Mouse (Mus musculus): ENCODE data around the gene 4931440F15Rik. TPM values are rescaled to one million over a fixed set of nuclear protein-coding genes. Genes with fewer than 3 reads are reported as not detected.
A peak's percentile ranks its signal among the peaks of the same experiment; 100 is the strongest.

The 4931440F15Rik gene
- polyA plus RNA-seq, 1 experiment from 2014 or later: 0.44 TPM

DNA sequence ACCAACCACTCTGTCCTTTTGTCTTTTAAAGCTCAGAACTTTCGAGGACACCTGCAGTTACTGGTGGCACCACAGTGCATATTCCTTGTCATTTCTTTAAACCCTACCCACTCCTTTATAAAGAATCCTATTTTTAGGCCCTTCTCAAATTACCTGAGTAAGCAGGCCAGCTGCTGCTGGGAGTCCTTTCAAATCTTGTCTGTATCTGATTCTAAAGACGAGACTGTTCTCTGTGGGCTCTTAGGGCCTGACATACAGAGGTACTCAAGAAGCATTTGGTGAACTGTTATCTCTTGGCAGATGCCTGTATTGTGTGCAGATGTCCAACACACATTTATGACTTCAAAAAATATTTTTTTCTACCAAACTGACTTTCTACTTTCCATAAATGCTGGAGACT lies 31.0 kb downstream of the 4931440F15Rik start:
- Histone ChIP-seq H3K4me2 (replicated peaks) (no peak overlapping the region), H3K4me1 (replicated peaks) (no peaks in the 10 kb centered on the region), H3K9me3 (no peaks in the 10 kb centered on the region), H3K9ac (replicated peaks) (no peak overlapping the region), H3K27ac (no peak overlapping the region), H3K36me3 (0 out of 2 replicates have a peak, but pooled peaks cover 4% of the 10 kb centered on the region), H3K4me3 (replicated peaks) (no peak overlapping the region), H3K27me3 (no peaks in the 10 kb centered on the region)
- 66% methylated on average over 2 of the region's 2 CpGs for WGBS
- ATAC-seq: no peak

DNA sequence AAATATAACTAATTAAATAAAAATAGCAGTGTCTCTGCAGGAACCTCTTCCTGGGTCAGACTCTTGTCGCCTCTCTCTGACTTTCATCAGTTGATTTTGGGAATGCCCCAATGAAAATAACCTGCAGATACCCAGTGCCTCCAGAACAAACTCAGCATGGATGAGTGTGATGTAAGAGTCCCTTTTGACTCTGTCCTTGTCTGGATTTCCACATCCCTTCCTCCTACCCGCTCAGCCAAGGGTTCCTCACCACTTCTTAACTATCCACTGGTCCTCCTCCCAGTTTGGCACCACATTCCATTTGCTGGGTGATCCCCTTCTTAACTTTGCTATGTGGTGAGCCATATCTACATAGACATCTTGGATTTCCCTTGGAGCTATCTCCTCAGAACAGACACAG lies 34.7 kb downstream of the 4931440F15Rik start:
- Histone ChIP-seq H3K36me3 (0 out of 2 replicates have a peak, but pooled peaks cover 4% of the 10 kb centered on the region), H3K9ac (replicated peaks) (no peak overlapping the region), H3K4me2 (replicated peaks) (no peak overlapping the region), H3K9me3 (no peaks in the 10 kb centered on the region), H3K27ac (no peak overlapping the region), H3K4me3 (replicated peaks) (no peak overlapping the region), H3K4me1 (replicated peaks) (peaks cover 14% of the 10 kb centered on the region), H3K27me3 (no peaks in the 10 kb centered on the region)
- 96% methylated on average over 2 of the region's 2 CpGs for WGBS
- ATAC-seq: no peak

DNA sequence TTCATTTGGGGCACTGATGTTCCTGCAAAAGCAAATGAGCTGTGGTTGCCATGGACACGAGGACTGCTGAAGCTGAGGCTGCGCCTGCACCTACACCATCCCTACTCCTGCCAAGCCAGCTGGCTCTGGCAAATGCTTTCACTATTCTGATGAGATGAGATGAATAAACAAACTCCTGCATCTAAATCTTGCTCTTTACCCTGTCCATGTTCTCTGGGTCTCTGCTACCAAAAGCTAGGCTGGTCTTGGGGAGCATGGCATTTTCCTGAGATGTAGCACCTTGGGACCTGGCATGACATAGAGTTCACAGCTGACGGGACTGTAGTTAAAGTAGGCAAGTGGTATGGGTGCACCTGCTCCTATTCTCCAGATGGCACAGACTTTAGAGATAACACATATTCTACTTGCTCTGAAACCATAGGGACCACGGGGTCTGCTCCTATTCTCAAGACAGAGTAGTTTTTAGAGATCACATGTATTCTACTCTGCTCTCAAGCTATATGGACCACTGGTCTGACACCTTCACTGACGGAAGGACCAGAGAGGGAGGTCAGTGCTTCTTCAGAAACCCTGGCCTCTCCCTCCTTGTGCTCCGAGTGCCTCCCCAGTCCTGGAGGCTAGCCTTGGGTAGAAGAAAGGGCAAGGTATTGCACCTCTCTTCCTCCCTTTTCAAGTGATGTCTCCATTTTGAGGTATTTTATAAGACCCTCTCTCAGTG lies 36.4 kb downstream of the 4931440F15Rik start:
- 0 out of 2 replicates have a peak, but pooled peaks cover 4% of the 10 kb centered on the region for H3K36me3 ChIP-seq
- no peak overlapping the region for H3K9ac ChIP-seq (replicated peaks)
- H3K4me1 ChIP-seq (replicated peaks): peaks cover 14% of the 10 kb centered on the region
- 71% methylated on average over 6 of the region's 6 CpGs for WGBS
- H3K9me3 ChIP-seq: no peaks in the 10 kb centered on the region
- no peak overlapping the region for H3K27ac ChIP-seq
- H3K27me3 ChIP-seq: no peaks in the 10 kb centered on the region
- no peak overlapping the region for H3K4me3 ChIP-seq (replicated peaks)
- no peak overlapping the region for H3K4me2 ChIP-seq (replicated peaks)
- peak; percentile 92 for ATAC-seq

DNA sequence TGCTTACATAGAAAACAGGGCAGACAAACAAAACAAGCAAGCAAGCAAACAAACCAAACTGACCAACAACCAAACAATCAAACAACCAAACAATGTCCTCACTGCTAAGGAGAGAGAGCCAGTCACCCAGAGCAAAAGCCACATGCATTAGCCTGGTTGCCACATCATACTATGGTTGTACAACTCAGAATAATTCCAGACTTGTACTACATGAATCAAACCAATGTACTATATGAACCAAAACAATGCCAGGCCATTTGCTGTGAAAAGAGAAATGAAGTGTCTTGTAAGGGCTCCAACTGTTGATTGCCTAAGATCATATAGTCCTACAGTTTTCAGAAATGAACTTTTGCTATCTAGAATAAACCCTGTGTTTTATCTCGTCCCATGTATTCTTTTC lies 37.0 kb downstream of the 4931440F15Rik start:
- 34% methylated on average over 1 of the region's 1 CpGs for WGBS
- 0 out of 2 replicates have a peak, but pooled peaks have one; percentile 25 for ATAC-seq

DNA sequence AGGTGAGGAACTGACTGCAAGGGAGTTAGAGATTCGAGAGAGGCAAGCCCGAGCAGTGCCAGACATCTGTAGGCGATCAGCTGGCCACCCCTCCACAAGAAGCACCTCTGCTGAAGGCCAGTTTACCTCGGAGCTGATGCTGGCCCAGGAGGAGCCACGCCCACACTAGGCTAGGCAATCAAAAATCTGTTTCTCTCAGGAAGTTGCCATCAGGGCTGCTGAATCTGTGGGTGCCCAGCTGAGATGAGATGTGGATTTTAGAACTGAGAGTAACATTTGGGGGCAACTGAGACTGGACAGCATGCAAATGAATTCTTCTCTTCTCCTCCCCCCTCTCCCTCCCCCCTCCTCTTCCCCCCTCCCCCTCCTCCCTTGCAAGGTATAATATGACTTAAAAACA lies 38.0 kb downstream of the 4931440F15Rik start:
- no peak overlapping the region for H3K4me2 ChIP-seq (replicated peaks)
- H3K4me1 ChIP-seq (replicated peaks): peaks cover 14% of the 10 kb centered on the region
- H3K27me3 ChIP-seq: no peaks in the 10 kb centered on the region
- ATAC-seq: no peak
- no peak overlapping the region for H3K4me3 ChIP-seq (replicated peaks)
- 0 out of 2 replicates have a peak, but pooled peaks cover 4% of the 10 kb centered on the region for H3K36me3 ChIP-seq
- H3K27ac ChIP-seq: no peak overlapping the region
- no peak overlapping the region for H3K9ac ChIP-seq (replicated peaks)
- WGBS: 23% methylated on average over 5 of the region's 5 CpGs
- H3K9me3 ChIP-seq: no peaks in the 10 kb centered on the region

More for the DNA sequence above, 37.0 kb downstream of the 4931440F15Rik start:
- H3K4me3 ChIP-seq (replicated peaks): no peak overlapping the region
- H3K27me3 ChIP-seq: no peaks in the 10 kb centered on the region
- H3K4me1 ChIP-seq (replicated peaks): peaks cover 14% of the 10 kb centered on the region
- H3K36me3 ChIP-seq: 0 out of 2 replicates have a peak, but pooled peaks cover 4% of the 10 kb centered on the region
- H3K9me3 ChIP-seq: no peaks in the 10 kb centered on the region
- no peak overlapping the region for H3K4me2 ChIP-seq (replicated peaks)
- no peak overlapping the region for H3K9ac ChIP-seq (replicated peaks)
- H3K27ac ChIP-seq: no peak overlapping the region

DNA sequence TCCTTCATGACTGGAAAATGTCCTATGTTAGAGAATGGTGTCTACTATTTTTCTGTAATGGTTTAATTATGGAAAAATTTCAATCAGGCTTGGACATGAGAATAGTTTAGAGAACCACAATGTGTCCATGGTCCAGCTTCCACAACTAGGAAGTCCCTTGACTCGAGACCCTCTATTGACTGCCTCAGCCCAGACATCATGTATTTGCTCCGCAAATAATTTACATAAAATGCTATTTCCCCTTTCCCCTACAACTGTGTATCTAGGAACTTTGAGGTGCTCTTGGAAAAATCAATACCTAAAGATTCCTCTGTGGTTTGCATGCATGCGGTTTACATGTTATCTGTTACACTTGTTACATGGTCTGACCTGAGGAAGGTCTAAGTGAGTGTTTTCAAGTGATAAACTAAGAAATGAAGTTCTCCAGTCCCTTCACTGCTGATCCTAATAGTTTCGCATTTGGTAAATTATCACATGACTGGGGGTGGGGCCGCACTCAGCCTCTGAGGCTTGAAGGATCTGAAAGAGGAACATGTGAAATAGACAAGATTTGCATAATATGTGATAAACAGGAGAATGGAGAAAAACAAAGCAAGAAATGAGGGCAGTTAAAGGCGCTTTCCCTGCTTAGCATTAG lies 38.8 kb downstream of the 4931440F15Rik start:
- ATAC-seq: no peak
- Histone ChIP-seq H3K4me1 (replicated peaks) (peaks cover 14% of the 10 kb centered on the region), H3K27me3 (no peaks in the 10 kb centered on the region), H3K9me3 (no peaks in the 10 kb centered on the region), H3K9ac (replicated peaks) (no peak overlapping the region), H3K27ac (no peak overlapping the region), H3K4me3 (replicated peaks) (no peak overlapping the region), H3K4me2 (replicated peaks) (no peak overlapping the region), H3K36me3 (0 out of 2 replicates have a peak, but pooled peaks cover 3% of the 10 kb centered on the region)
- 91% methylated on average over 6 of the region's 6 CpGs for WGBS

DNA sequence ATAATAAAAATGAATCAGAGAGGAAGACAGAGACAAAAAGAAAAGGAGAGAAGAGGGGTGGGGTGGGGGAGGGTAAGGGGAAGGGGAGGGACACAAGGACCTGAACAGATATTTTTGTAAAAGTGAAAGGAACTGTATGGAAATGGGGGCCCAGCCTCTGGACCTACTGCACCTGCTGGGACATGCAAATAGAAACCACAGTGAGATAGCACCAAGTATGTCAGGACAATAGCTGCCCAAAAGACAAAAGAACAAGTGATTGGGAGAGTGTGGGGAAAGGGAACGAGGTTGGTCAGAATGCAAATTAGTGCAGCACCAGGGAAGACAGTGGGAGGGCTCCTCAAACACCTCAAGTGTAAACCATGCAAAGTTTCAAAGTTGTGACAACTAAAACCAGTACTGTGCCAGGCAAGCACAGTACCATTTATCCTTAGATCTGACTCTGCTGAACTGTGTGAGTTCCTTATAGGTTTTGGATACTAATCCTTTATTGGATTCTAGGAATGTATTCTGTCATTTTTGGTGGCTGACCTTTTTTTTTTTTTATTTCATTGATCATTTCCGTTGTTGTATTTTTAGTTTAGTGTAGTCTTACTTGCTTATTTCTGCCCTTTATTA lies 46.0 kb downstream of the 4931440F15Rik start:
- Histone ChIP-seq H3K36me3 (no peaks in the 10 kb centered on the region), H3K4me1 (replicated peaks) (peaks cover 6% of the 10 kb centered on the region), H3K9me3 (no peaks in the 10 kb centered on the region), H3K4me3 (replicated peaks) (no peak overlapping the region), H3K9ac (replicated peaks) (no peak overlapping the region), H3K27ac (no peak overlapping the region), H3K4me2 (replicated peaks) (no peak overlapping the region), H3K27me3 (no peaks in the 10 kb centered on the region)
- WGBS: 26% methylated on average over 2 of the region's 2 CpGs
- no peak for ATAC-seq

DNA sequence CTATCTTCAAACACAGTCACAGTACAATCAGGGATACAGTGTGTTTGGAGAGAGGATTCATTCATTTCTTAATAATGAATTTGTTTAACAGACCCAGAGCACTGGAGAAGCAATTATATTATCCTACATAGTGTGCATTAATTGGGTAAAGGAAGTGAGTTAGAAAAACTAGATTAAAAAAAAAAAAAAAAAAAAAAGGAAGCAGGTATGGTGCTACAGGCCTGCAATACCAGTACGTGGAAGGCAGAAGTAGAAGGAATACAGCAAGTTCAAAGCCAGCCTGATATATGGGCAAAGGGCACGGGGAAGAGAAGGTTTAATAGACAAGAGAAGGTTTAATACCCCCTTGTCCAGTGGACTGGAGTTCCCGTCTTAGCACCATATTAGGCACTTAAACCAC lies 46.5 kb downstream of the 4931440F15Rik start:
- H3K4me1 ChIP-seq (replicated peaks): peaks cover 12% of the 10 kb centered on the region
- H3K4me3 ChIP-seq (replicated peaks): no peak overlapping the region
- H3K9me3 ChIP-seq: no peaks in the 10 kb centered on the region
- no peaks in the 10 kb centered on the region for H3K36me3 ChIP-seq
- no peak overlapping the region for H3K27ac ChIP-seq
- no peak overlapping the region for H3K9ac ChIP-seq (replicated peaks)
- no peak for ATAC-seq
- H3K27me3 ChIP-seq: no peaks in the 10 kb centered on the region
- 67% methylated on average over 3 of the region's 3 CpGs for WGBS
- no peak overlapping the region for H3K4me2 ChIP-seq (replicated peaks)

DNA sequence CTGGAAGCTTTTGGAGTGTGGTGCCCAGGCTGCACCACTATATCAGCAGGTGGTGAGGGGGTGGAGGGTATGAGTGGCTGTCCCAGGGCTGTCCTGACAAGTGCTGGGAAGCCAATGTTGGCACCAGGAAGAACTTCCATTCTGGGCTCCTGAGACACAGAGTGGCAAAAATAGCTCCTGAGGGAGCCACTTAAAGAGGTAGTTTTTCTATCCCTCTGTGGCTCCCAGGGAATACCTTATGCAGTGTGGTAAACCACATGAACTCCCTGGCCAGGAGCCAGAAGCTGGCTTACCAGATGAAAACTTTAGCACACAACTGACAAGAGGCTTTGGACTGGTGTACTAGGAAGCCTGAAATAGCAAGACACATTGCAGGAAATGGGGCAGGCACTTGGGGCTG lies 47.5 kb downstream of the 4931440F15Rik start:
- H3K9me3 ChIP-seq: no peaks in the 10 kb centered on the region
- no peak overlapping the region for H3K9ac ChIP-seq (replicated peaks)
- H3K4me2 ChIP-seq (replicated peaks): no peak overlapping the region
- no peak overlapping the region for H3K27ac ChIP-seq
- H3K36me3 ChIP-seq: no peaks in the 10 kb centered on the region
- H3K4me1 ChIP-seq (replicated peaks): peaks cover 14% of the 10 kb centered on the region
- H3K27me3 ChIP-seq: no peaks in the 10 kb centered on the region
- no peak overlapping the region for H3K4me3 ChIP-seq (replicated peaks)
- ATAC-seq: no peak

DNA sequence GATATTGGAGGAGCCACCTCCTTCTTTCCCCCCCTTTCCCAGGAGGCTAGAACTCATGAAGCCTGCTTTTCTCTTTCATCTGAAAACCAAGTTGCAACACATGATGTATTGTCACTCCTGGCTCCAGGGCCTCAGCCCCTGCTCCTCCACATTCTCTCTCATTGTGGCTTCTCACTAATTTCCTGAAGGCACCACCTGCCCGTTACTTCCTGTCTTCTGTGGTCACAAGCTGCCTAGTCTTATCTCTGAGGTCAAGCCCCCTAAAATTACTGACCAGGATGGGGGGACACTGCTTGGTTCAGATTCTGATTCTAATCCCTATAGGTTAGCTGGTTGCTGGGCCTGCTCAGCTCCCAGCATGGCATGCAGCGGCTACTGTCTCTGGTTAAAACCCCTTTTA lies 50.7 kb downstream of the 4931440F15Rik start:
- Histone ChIP-seq H3K27ac (peak overlapping the region; percentile 62), H3K27me3 (no peaks in the 10 kb centered on the region), H3K4me3 (replicated peaks) (no peak overlapping the region), H3K9me3 (no peaks in the 10 kb centered on the region), H3K9ac (replicated peaks) (0 out of 2 replicates have a peak overlapping the region, but pooled peaks have one; percentile 15), H3K36me3 (no peaks in the 10 kb centered on the region), H3K4me2 (replicated peaks) (no peak overlapping the region), H3K4me1 (replicated peaks) (peaks cover 14% of the 10 kb centered on the region)
- ATAC-seq: peak; percentile 47
- WGBS: 63% methylated on average over 2 of the region's 2 CpGs

DNA sequence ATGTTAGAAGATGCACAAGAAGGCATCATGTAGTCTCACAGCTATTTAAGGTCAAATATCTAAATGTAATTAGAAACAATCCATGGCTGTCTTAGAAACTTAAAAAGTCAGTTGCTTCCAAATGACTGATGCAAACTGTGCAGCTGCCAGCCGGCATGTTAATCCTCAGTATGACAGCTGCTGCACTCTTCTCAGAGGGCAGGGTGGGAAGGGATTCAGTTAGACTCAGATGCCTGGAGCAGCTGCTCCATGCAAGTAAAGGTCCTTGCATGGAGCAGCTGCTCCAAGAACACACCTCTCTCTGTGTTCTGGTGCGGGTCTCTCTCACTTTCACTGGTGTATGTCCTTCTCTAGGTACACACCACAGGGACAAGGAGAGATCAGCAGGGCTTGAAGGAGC lies 51.2 kb downstream of the 4931440F15Rik start:
- Histone ChIP-seq H3K4me3 (replicated peaks) (no peak overlapping the region), H3K4me1 (replicated peaks) (peaks cover 12% of the 10 kb centered on the region), H3K27me3 (no peaks in the 10 kb centered on the region), H3K9ac (replicated peaks) (no peak overlapping the region), H3K27ac (peak overlapping the region; percentile 62), H3K9me3 (no peaks in the 10 kb centered on the region), H3K4me2 (replicated peaks) (no peak overlapping the region), H3K36me3 (no peaks in the 10 kb centered on the region)
- ATAC-seq: peak; percentile 84
- WGBS: 18% methylated on average over 2 of the region's 2 CpGs
